Mouse (Mus musculus) megakaryocyte, embryonic 14.5 days (primary cell): Measurements from ENCODE around the gene Olfr716. TPM values are rescaled to one million over a fixed set of nuclear protein-coding genes. Genes with fewer than 3 reads are reported as not detected.
"Not testable (repeated sequence)": the region's sequence is repeated elsewhere in the genome, so short reads cannot be mapped to it uniquely, and the experiment has no call there.

Experiments used
- H3K27me3 ChIP-seq: replicated peaks from 2 replicates; pipeline ENCODE3; 2012; ENCODE audit warnings: inconsistent platforms
- H3K36me3 ChIP-seq: replicated peaks from 2 replicates; pipeline ENCODE3; 2012; ENCODE audit warnings: low read length, inconsistent platforms, mixed read lengths
- H3K4me1 ChIP-seq: 2 replicates; pipeline ENCODE4 v1.6.1; 2012; ENCODE audit warnings: inconsistent platforms
- H3K4me3 ChIP-seq: replicated peaks from 2 replicates; pipeline ENCODE3; 2012; ENCODE audit warnings: moderate library complexity, mild to moderate bottlenecking, inconsistent platforms
- H3K9me3 ChIP-seq: 2 replicates; pipeline ENCODE4 v1.6.1; 2012; ENCODE audit warnings: inconsistent platforms
- FLI1 ChIP-seq: IDR thresholded peaks from 2 replicates; pipeline ENCODE4 v1.6.1; 2012; ENCODE audit warnings: low read length, inconsistent platforms, mixed read lengths
- GATA1 ChIP-seq: IDR thresholded peaks from 3 replicates; pipeline ENCODE4 v1.6.1; 2012; ENCODE audit warnings: mixed read lengths, low read length, inconsistent platforms, borderline replicate concordance
- polyA plus RNA-seq: library from polyadenylated mRNA; stranded (reverse); fragments of >175 nt; gene quantifications from 2 replicates; pipeline ENCODE4 v1.2.3, GENCODE M21; 2012; ENCODE audit warnings: low replicate concordance; ENCODE audit not compliant: insufficient read depth

The Olfr716 gene
- polyA plus RNA-seq: not detected in 2 replicates

DNA sequence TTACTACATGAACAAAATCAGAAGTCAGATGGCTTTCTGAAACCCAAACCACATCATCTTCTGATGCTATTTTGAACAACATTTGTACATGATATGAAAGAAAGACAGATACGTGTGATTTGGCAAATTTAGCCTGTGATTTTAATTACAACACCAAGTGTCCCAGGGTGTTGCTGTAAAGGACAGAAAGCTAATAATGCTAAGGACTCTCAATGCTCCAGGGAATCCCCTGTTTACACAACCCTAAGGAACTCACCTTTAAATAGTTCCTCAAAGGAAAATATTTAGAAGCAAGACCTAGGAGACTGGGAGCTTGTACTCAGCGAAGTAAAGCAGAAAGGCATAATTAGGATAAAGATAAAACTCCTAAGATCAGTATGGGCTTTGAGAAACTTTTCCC, at the start of gene Olfr716:
TSS of gene Olfr716 (plus strand) at position 301 of the 400 bp plus-strand sequence.
- not testable (repeated sequence) for H3K27me3 ChIP-seq, H3K36me3 ChIP-seq, H3K4me1 ChIP-seq, H3K4me3 ChIP-seq, H3K9me3 ChIP-seq

DNA sequence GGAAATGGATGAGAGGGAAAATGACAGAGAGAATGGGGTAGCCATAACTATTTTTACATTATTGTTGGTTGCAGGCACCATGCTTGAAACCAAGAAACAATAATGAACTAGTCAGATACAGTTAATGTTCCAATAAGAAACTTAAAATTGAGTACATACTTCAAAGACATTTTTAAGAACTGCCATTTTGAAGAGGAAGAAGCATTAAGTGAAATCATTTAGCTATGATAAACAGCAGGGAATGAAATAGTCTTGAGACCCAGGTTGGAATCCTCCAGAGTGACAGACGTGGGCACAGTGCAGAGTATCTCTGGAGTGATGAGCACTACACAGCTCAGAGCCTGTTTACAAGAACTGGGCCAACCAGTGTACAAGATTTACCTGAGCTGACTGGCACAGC, 45.2 kb upstream of the Olfr716 start, which contains the start of gene Olfr17:
TSS of gene Olfr17 (plus strand) at position 301 of the 400 bp plus-strand sequence.
- no peaks in the 10 kb centered on the region for H3K27me3 ChIP-seq
- H3K9me3 ChIP-seq: peaks cover 2% of the 10 kb centered on the region; the same call in 1 of the 2 replicates
- H3K4me1 ChIP-seq: no peaks in the 10 kb centered on the region
- H3K4me3 ChIP-seq: no peak within 1 kb of the TSS
- TF ChIP-seq GATA1: no peak
- H3K36me3 ChIP-seq: no peaks in the 10 kb centered on the region

DNA sequence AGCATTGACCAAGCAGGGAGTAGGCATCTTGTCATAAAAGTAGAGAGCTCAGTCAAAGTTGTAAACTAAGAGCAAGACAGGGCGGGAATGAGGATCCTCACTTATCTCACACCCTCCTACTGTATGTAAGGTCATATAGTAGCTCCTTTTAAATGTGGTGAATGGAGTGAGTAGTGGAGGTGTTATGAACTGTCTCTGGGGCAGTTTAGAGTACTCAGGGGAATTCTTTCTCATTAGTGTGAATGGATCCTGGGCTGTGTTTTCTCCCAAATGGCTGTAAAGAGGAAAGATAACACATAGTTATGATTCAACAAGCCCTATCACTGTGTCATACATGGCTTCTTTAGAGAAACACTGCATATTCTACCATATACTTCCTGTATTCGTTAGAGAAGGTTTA, 27.9 kb upstream of the Olfr716 start, which contains the start of gene Olfr715b:
TSS of gene Olfr715b (minus strand) at position 101 of the 400 bp plus-strand sequence.
- not testable (repeated sequence) for H3K4me1 ChIP-seq, H3K9me3 ChIP-seq

GRCm38 (mm10) chr7:107130983-107131382, 7.1 kb upstream of the Olfr716 start, which contains the start of gene Olfr715:
Olfr715 (minus strand) TSS chr7:107131083.
- H3K4me3 ChIP-seq, H3K27me3 ChIP-seq: not testable (repeated sequence)

More for the DNA sequence above, 27.9 kb upstream of the Olfr716 start, which contains the start of gene Olfr715b:
- H3K27me3 ChIP-seq, H3K4me3 ChIP-seq, H3K36me3 ChIP-seq: not testable (repeated sequence)

DNA sequence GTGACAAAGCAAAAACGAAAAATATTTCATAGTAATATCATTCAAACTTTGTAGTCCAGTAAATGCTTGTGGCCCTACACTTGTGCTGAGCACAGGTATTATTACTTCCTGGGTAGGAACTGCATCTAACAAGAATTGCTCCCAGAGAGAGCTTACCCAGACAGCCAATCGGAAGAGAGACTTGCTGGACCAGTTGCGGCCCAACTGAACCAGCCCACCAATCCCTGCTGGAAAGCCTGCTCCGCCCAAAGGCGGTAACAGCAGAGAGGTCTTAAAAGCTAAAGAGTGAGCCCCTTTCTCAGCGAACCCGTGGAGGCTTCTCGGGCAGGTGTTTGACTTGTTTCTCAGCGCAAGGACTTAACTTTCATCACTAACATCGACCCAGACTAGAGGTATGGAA, 28.6 kb downstream of the Olfr716 start, which contains the start of gene Nlrp14:
TSS of gene Nlrp14 (plus strand) at position 301 of the 400 bp plus-strand sequence.
- H3K9me3 ChIP-seq: no peaks in the 10 kb centered on the region

More at GRCm38 (mm10) chr7:107130983-107131382, 7.1 kb upstream of the Olfr716 start, which contains the start of gene Olfr715:
- H3K9me3 ChIP-seq, H3K36me3 ChIP-seq, H3K4me1 ChIP-seq: not testable (repeated sequence)

GRCm38 (mm10) chr7:107180406-107180805, 42.3 kb downstream of the Olfr716 start:
- H3K4me3 ChIP-seq: no peak overlapping the region
- TF ChIP-seq FLI1 (no peak), GATA1 (no peak)
- 0 out of 2 replicates have a peak, but pooled peaks cover 3% of the 10 kb centered on the region for H3K9me3 ChIP-seq
- no peaks in the 10 kb centered on the region for H3K36me3 ChIP-seq
- H3K4me1 ChIP-seq: no peaks in the 10 kb centered on the region
- no peaks in the 10 kb centered on the region for H3K27me3 ChIP-seq

More for the DNA sequence above, 28.6 kb downstream of the Olfr716 start, which contains the start of gene Nlrp14:
- no peak for TF ChIP-seq GATA1
- TF ChIP-seq FLI1: no peak
- Histone ChIP-seq H3K4me1 (no peaks in the 10 kb centered on the region), H3K27me3 (no peaks in the 10 kb centered on the region), H3K4me3 (no peak within 1 kb of the TSS), H3K36me3 (no peaks in the 10 kb centered on the region)

Other genes with a start within 250 kb of the Olfr716 start
- gene Olfr707, start 237.1 kb upstream of the Olfr716 start, polyA plus RNA-seq: not detected in 2 replicates
- not detected in 2 replicates for gene Olfr1532-ps1, start 230.3 kb upstream of the Olfr716 start, polyA plus RNA-seq
- not detected in 2 replicates for gene Olfr709-ps1, start 206.1 kb upstream of the Olfr716 start, polyA plus RNA-seq
- not detected in 2 replicates for gene Olfr710, start 190.0 kb upstream of the Olfr716 start, polyA plus RNA-seq
- gene Olfr6, start 174.4 kb upstream of the Olfr716 start, polyA plus RNA-seq: not detected in 2 replicates
- not detected in 2 replicates for gene Olfr711, start 162.9 kb upstream of the Olfr716 start, polyA plus RNA-seq
- gene Olfr2, start 132.3 kb upstream of the Olfr716 start, polyA plus RNA-seq: 0.47 TPM in 1 of 2 replicates, not detected in the other
- not detected in 2 replicates for gene Olfr713, start 107.2 kb upstream of the Olfr716 start, polyA plus RNA-seq
- gene Olfr714, start 67.3 kb upstream of the Olfr716 start, polyA plus RNA-seq: not detected in 2 replicates
- not detected in 2 replicates for gene Olfr17, start 45.1 kb upstream of the Olfr716 start, polyA plus RNA-seq
- not detected in 2 replicates for gene Olfr715b, start 28.0 kb upstream of the Olfr716 start, polyA plus RNA-seq
- not detected in 2 replicates for gene Olfr715, start 7.2 kb upstream of the Olfr716 start, polyA plus RNA-seq
- gene Nlrp14, start 28.7 kb downstream of the Olfr716 start, polyA plus RNA-seq: not detected in 2 replicates
- gene Rbmxl2, start 71.1 kb downstream of the Olfr716 start, polyA plus RNA-seq: not detected in 2 replicates
- gene Syt9, start 232.4 kb downstream of the Olfr716 start, polyA plus RNA-seq: not detected in 2 replicates